Mouse (Mus musculus): ENCODE data around the gene Cdk5.

DNA sequence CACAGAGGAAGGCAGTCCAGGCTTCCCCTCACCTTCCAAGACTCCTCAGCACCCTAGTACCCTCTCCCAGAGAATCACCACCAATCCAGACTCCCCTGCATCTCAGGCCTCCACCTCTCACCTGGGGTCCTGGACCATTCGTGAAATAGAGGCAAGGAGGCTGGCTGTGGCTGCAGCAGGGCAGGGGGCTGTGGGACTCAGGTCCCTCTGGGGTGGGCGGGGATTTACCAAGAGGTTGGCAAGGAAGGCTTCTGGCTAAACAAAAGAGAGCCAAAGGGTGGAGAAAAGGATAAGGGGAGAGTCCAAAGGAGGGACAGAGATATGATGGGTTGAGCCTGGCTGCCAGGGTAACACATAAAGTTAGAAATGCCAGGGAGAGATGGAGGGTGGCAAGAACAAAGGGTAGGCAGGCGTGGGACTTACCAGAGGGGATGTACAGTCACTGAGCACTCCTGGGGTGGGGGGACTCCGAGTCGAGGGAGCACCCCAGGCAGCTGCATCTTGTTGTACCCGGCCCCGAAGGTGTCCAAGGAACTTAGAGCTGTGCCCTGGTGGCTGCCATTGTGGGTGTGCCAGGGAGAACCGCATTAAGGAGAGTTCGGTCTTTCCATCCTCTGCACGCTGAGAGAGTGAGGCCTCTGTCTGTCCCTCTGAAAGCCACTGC is 37.3 kb downstream of the Cdk5 start:
- TF ChIP-seq EP300 (IDR thresholded peaks at IDR 0.05; ENCODE audit: low read depth) = no peak
- no peak for TF ChIP-seq CTCF (IDR thresholded peaks at IDR 0.05; ENCODE audit: low read depth)

Measured in liver, postnatal 0 days (tissue).